Mouse (Mus musculus) cerebellum, postnatal 10 days (tissue): ENCODE results near the gene Mgat3.
A peak's percentile ranks its signal among the peaks of the same experiment; 100 is the strongest.

Experiments used
- DNase-seq, 2 experiments: peaks; one replicate each; pipeline ENCODE4 v3.0.0; 2021; ENCODE audit warnings: mixed read lengths in 2 of 2

Mgat3 gene

GRCm38 (mm10) chr15:80173001-80173771, at the start of gene Mgat3:
Gene Mgat3 (plus strand): TSS chr15:80173721.
- DNase-seq: peak; percentile 82 to 85

DNA sequence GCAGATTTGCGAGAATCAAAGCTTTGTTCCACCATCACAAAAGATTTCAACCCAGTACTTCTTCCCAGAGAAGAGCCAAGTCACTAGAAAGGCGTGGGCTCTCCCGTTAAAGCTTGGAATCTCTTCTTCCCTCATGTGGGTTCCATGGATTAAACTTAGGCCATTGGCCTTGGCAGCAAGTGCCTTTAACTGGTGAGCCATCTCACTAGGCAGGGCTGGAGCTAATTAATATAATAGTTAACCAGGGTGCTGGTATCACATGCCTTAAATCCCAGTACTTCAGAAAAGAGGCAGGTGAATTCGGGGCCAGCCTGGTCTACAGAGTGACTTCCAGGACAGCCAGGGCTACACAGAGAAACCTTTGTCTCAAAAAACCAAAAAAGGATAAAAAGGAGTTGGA, 48.9 kb upstream of the Mgat3 start:
- DNase-seq: no peak

GRCm38 (mm10) chr15:80127191-80127590, 46.3 kb upstream of the Mgat3 start:
- no peak for DNase-seq

GRCm38 (mm10) chr15:80129982-80130381, 43.5 kb upstream of the Mgat3 start:
- no peak for DNase-seq

- DNase-seq: no peak
Observed at GRCm38 (mm10) chr15:80130689-80131088, 42.8 kb upstream of the Mgat3 start.

DNA sequence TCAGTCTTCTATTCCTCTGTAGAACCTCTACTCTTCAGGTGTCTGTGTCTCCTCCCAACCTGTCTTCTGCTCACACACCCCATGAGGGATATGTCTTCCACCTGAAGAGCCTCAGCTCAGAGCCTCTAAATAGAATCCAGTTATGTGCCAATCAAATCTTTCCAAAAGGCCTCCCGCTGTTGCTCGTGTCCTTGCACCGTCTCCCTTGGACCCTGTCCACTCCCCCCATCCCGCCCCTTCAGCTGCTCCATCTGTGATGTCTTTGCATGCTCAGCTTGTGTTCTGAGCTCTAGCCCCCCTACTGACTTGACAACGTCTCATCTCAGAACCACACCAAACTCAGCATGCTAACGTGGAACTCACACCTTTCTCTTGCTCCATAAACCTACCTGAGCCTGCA, 42.1 kb upstream of the Mgat3 start:
- peak; percentile 84 to 90 for DNase-seq

DNA sequence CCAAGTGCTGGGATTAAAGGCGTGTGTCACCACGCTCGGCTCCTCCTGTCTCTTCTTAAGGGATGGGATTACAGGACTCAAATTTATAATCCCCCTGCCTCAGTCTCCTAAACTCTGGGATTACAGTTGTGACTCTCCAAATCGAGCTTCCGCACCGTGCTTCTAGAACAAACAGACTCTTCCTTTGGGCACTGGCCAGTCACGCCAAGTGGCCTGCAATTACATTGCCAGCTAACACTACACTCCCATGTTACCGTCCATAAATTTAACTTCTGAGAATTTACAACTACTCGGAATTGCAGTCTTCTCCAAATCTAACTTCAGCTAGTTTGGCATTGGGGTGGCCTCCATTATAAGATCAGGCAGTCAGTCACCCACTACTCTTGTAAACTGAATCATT, 41.1 kb upstream of the Mgat3 start:
- DNase-seq: peak in 1 of 2 experiments; percentile 60

GRCm38 (mm10) chr15:80132993-80133586, 40.4 kb upstream of the Mgat3 start, which contains the start of gene Tab1:
Gene Tab1 (plus strand): TSS chr15:80133127.
- peak; percentile 96 to 97 for DNase-seq

GRCm38 (mm10) chr15:80133682-80134449, 39.7 kb upstream of the Mgat3 start:
- DNase-seq: peak in 1 of 2 experiments; percentile 39

- DNase-seq: no peak
Observed at GRCm38 (mm10) chr15:80134450-80134847, 39.1 kb upstream of the Mgat3 start.

- DNase-seq: no peak
Observed at GRCm38 (mm10) chr15:80135499-80135898, 38.0 kb upstream of the Mgat3 start.

- no peak for DNase-seq
Observed at GRCm38 (mm10) chr15:80136645-80137044, 36.9 kb upstream of the Mgat3 start.

DNA sequence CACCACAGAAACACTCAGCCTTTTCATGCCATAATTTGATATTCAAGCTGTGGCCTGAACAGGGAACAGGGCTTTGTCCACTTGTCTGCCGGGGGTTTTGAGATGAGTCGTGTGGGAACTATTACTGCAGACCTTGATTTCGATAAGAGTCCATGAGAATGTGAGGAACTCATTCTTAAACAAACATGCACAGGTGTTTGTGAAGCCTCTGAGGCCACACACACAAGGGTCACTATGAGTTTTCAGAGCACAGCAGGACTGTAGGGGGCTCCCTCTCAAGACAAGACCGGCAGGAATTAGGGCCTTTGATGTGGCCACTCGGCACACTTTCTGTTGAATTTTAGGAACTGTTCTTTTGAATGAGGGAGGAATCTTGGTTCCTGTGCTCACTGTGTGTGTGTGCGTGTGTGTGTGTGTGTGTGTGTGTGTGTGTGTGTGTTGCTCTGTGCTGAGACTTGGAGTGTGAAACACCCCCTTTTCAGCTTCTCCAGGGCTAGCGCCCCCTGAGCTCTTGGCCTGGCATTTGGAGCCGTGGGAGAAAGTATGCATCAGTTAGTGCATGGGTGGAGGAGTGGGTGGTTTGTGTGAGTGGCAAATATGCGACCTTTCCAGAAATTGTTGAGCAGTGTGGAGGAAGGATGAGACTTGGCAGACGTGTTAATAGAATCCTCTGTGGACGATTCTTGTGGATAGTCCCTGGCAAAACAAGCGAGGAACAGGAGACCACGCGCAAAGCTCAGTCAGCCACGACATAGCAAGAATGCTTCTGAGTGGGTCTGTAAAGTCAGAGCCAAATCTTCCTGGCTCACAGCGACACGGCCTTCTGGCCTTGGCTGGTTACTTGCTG, 35.4 kb upstream of the Mgat3 start:
- DNase-seq: peak; percentile 52 to 66

DNA sequence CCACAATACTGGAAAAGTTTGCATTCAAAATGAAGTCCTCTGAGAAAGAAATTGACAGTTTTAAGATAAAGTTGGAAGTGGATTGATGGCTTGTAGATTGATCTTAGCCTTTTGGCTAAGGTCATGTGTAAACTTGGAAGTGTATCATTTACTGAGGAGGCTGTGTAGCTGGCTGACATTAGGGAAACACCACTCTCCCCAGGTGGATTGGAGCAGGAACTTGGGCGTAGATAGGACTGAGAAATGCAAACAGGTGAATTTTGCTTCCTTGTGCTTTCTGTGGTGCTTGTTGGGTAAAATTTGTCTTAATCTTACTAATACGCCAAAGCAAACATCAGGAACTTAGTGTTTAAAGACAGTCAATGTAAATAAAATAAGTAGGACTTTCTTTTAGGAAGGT, 33.2 kb upstream of the Mgat3 start:
- DNase-seq: no peak

DNA sequence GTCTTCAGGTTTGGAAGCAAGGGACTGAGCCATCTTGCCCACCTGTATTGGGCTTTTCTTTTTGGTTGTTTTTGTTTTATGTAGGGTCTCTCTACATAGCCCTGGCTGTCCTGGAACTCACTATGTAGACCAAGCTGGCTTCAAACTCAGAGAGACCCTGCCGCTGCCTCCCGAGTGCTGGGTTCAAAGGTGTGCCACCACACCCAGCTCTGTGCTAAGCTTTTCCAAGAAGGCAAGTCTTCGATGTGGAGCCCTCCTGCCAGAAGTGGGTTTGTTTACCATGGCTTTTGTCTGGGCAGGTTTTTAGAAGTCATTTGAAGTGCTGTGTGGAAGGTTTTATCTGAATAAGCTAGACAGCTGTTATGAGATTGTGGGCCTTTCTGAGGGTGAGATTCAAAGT, 32.6 kb upstream of the Mgat3 start:
- DNase-seq: no peak

- DNase-seq: no peak
Observed at GRCm38 (mm10) chr15:80142130-80142529, 31.4 kb upstream of the Mgat3 start.

DNA sequence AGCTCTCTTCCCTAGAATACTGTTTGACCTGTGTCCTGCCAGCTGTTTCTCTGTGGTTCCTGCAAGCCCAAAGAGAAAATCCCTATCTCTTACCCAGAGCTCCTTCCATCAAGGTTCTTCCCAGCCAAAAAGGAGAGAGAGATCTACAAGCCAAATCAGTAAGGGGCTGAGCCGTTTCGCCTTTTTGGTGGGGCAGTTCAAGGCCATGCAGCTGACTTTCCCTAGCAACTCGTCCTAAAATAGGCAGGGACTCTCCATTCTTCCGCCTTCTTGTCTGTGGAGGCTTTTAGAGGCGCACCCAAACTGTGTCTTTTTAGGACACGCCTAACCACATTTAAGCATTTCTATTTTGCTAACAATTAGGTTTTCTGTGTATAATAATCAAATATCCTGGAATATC, 29.8 kb upstream of the Mgat3 start:
- no peak for DNase-seq

- DNase-seq: no peak
Observed at GRCm38 (mm10) chr15:80145397-80145796, 28.1 kb upstream of the Mgat3 start.

DNA sequence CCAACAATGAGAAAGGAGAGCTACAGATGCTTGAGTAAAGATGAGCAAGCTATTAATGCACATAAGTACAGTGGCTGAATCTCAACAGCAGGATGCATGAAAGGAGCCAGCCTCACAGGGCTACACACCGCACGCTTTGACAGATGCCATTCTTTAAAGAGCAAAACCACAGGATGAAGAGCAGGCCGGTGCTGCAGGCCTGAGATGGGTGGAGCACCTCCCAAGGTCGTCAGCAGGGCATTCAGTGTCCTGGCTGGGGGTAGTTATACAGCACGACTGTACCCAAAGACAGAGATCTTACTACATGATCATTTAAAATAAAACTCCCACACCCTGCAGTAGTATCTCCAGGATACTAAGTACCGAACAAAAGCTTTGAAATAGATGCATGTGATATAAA, 27.4 kb upstream of the Mgat3 start:
- DNase-seq: no peak

GRCm38 (mm10) chr15:80147090-80147489, 26.4 kb upstream of the Mgat3 start:
- no peak for DNase-seq

DNA sequence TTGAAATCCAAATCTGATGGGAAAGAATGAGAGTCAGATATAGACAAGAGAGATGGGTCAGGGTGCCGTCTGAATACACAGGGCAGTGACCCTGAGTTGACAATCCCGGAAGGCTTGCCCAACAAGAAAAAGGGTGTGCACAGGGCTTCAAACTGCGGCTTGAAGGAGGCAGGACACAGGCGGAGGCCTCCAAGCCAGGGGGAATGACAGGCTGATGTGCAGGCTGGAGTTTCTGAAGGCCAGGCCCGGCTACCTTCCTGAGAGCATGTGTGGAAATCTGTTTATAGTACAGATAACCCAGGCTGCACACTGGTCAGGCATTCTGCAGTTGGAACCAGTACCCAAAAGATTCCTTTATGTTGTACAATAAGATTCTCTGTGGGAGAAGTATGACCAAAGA, 26.0 kb upstream of the Mgat3 start:
- no peak for DNase-seq

- DNase-seq: no peak
Observed at GRCm38 (mm10) chr15:80148565-80148964, 25.0 kb upstream of the Mgat3 start.

DNA sequence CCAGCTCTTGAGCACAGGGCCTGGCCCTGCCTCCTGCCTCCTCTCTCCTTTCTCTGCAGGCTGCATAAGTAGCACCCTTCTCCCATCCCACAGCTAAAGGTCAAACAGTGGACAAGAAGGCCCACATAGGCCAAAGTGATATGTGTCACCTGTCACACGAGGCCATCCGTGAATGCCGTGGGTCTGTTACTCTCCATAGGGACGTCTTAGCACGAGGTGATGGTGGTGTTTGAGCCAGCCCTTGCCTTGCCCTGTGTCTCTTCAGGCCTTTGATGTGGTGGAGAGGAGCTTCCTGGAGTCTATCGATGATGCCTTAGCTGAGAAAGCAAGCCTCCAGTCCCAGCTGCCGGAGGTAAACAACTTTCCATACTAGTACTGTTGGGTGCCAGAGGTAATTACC, 24.0 kb upstream of the Mgat3 start:
- no peak for DNase-seq
